Mouse (Mus musculus) myocyte (in vitro differentiated cells): Measurements from ENCODE around the gene Golim4. TPM values are rescaled to one million over a fixed set of nuclear protein-coding genes. Genes with fewer than 3 reads are reported as not detected.
A peak's percentile ranks its signal among the peaks of the same experiment; 100 is the strongest.

Source experiments
- H3K27me3 ChIP-seq: one replicate; pipeline ENCODE4 v1.6.1; 2011; ENCODE audit not compliant: control insufficient read depth, insufficient read depth, insufficient read length
- H3K36me3 ChIP-seq: one replicate; pipeline ENCODE4 v1.6.1; 2011; ENCODE audit not compliant: control insufficient read depth, insufficient read depth
- H3K4me2 ChIP-seq: one replicate; pipeline ENCODE4 v1.6.1; 2011; ENCODE audit warnings: low read depth, control low read depth
- H3K4me3 ChIP-seq: one replicate; pipeline ENCODE4 v1.5.1; 2011; ENCODE audit warnings: mild to moderate bottlenecking, control low read depth, moderate library complexity
- H3K79me2 ChIP-seq: one replicate; pipeline ENCODE4 v1.6.1; 2011; ENCODE audit not compliant: control insufficient read depth, insufficient read depth
- H3ac ChIP-seq: one replicate; pipeline ENCODE4 v1.6.1; 2011; ENCODE audit not compliant: control insufficient read depth, insufficient read length
- CEBPB ChIP-seq: IDR thresholded peaks from 2 replicates; pipeline ENCODE4 v1.6.1; 2011; ENCODE audit warnings: mild to moderate bottlenecking, moderate library complexity; ENCODE audit not compliant: poor library complexity, insufficient read depth, severe bottlenecking
- E2F4 ChIP-seq: IDR thresholded peaks from one replicate; pipeline ENCODE4 v1.6.1; 2011; ENCODE audit warnings: mild to moderate bottlenecking, control low read depth, moderate library complexity; ENCODE audit not compliant: insufficient read depth
- MAX ChIP-seq: IDR thresholded peaks from one replicate; pipeline ENCODE4 v1.6.1; 2011; ENCODE audit warnings: low read depth, mild to moderate bottlenecking, control low read depth
- MYOD1 ChIP-seq, 3 experiments: IDR thresholded peaks; one replicate each; pipeline ENCODE4 v1.6.1; 2011; ENCODE audit warnings: control low read depth in 2 of 3, low read depth in 2 of 3, mild to moderate bottlenecking in 2 of 3, moderate library complexity in 1 of 3; ENCODE audit not compliant: insufficient read length in 2 of 3, control insufficient read depth in 1 of 3
- MYOG ChIP-seq, 3 experiments: IDR thresholded peaks; one replicate each; pipeline ENCODE4 v1.6.1; 2011; ENCODE audit warnings: control low read depth in 2 of 3, low read depth in 2 of 3, mild to moderate bottlenecking in 2 of 3; ENCODE audit not compliant: insufficient read length in 2 of 3, control insufficient read depth in 1 of 3, insufficient read depth in 1 of 3
- POLR2A ChIP-seq: IDR thresholded peaks from one replicate; pipeline ENCODE4 v1.6.1; 2011; ENCODE audit warnings: low read depth, mild to moderate bottlenecking, control low read depth, moderate library complexity; ENCODE audit not compliant: insufficient read length
- POLR2AphosphoS2 ChIP-seq: IDR thresholded peaks from one replicate; pipeline ENCODE4 v1.6.1; 2011; ENCODE audit warnings: low read depth, control low read depth; ENCODE audit not compliant: insufficient read length
- REST ChIP-seq: IDR thresholded peaks from one replicate; pipeline ENCODE4 v1.6.1; 2011; ENCODE audit warnings: mild to moderate bottlenecking, control low read depth, moderate library complexity; ENCODE audit not compliant: insufficient read depth, insufficient read length
- SRF ChIP-seq: IDR thresholded peaks from one replicate; pipeline ENCODE4 v1.6.1; 2011; ENCODE audit warnings: low read depth; ENCODE audit not compliant: control insufficient read depth, insufficient read length
- TCF12 ChIP-seq: IDR thresholded peaks from one replicate; pipeline ENCODE4 v1.6.1; 2011; ENCODE audit warnings: mild to moderate bottlenecking, control low read depth; ENCODE audit not compliant: poor library complexity, insufficient read depth, severe bottlenecking
- TCF3 ChIP-seq: IDR thresholded peaks from one replicate; pipeline ENCODE4 v1.6.1; 2011; ENCODE audit warnings: low read depth, control low read depth; ENCODE audit not compliant: insufficient read length
- USF1 ChIP-seq: IDR thresholded peaks from one replicate; pipeline ENCODE4 v1.6.1; 2011; ENCODE audit warnings: low read depth, mild to moderate bottlenecking, control low read depth, moderate library complexity
- polyA plus RNA-seq: library from polyadenylated mRNA; unstranded; fragments of >200 nt; fragmentation: generic; extraction: Trizol; gene quantifications from one replicate; pipeline ENCODE4 v1.2.1, GENCODE M21; 2012; ENCODE audit warnings: missing spikeins

Golim4 gene
- polyA plus RNA-seq, 1 experiment = 11.7 TPM

DNA sequence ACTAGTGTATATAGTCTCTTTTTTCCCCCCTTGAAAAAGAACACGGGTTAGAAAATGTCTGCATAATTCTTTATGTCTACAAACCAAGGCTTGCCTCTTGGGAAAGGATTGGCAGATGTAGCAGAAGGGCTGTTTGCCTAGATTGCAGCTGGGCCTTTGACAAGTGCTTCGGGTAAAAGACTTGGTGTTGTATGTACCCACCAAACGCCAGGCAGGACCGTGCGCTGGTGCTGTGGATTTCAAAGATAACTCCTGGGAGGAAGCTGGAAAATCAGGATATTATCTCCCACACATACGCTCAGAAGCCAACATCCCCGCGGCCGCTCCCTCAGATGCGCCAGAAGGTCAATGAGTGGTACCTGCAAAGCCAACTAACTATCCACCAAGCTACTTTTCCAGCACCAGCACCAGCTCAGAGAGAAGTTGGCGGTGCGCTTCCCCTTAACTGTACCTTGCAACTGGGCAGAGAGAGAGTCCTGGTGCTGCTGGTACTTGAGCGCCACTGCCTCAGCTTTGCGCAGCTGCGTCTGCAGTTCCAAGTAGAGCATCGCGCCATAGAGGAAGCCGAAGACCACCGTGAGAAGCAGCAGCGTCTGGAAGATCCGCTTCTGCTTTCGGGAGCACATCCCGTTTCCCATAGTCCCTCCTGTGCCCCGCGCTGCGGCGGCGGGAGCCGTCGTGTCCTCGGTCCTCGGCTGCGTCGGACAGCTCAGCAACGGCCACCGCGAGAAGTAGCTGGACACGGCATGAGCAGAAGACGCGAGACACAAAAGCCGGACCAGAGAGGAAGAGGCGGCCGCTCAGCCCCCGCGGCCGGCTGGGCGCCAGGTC, 873 bp downstream of the Golim4 start:
- no peaks in the 10 kb centered on the region for H3K36me3 ChIP-seq
- TF ChIP-seq MAX = no peak
- no peak for TF ChIP-seq TCF12
- TF ChIP-seq MYOD1 (IDR thresholded peaks at IDR 0.05; ENCODE audit: control insufficient read depth in 1 of 3, insufficient read length in 2 of 3, low read depth in 2 of 3) = peak in 1 of 3 experiments; percentile 18
- TF ChIP-seq USF1 = no peak
- no peak for TF ChIP-seq REST
- peak in 1 of 3 experiments; percentile 19 for TF ChIP-seq MYOG (IDR thresholded peaks at IDR 0.05; ENCODE audit: control insufficient read depth in 1 of 3, insufficient read depth in 1 of 3, insufficient read length in 2 of 3, low read depth in 2 of 3)
- TF ChIP-seq POLR2AphosphoS2 = peak; percentile 74
- no peak for TF ChIP-seq SRF
- TF ChIP-seq TCF3 = no peak
- TF ChIP-seq POLR2A = peak; percentile 31
- H3K4me2 ChIP-seq = peak overlapping the region; percentile 88
- H3ac ChIP-seq = peak overlapping the region; percentile 41
- no peaks in the 10 kb centered on the region for H3K27me3 ChIP-seq
- peak overlapping the region; percentile 89 for H3K4me3 ChIP-seq
- peaks cover 51% of the 10 kb centered on the region for H3K79me2 ChIP-seq

DNA sequence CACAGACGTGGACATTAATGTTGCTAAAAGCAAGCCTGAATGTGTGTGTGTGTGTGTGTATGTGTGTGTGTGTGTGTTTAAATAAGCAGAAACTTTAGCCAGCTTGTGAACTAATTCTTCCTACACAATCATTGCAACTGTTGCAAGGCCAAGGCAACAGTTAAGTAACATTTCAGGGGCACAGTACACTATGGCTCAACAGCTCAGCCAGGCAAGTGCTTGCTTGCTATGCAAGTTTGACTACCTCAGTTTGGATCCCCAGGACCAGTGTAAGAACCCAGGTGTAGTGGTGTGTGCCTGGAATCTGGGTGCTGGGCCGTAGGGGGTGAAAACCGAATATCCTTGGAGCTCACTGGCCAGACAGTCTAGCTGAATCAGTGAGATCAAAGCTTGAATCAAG, 2.6 kb downstream of the Golim4 start:
- no peak for TF ChIP-seq POLR2AphosphoS2
- no peak for TF ChIP-seq SRF
- TF ChIP-seq E2F4 = no peak
- no peak for TF ChIP-seq CEBPB
- TF ChIP-seq REST = no peak
- no peak for TF ChIP-seq TCF3
- no peak for TF ChIP-seq MYOD1 (IDR thresholded peaks at IDR 0.05; ENCODE audit: control insufficient read depth in 1 of 3, insufficient read length in 2 of 3, low read depth in 2 of 3)
- TF ChIP-seq MAX = no peak
- TF ChIP-seq POLR2A = no peak
- no peak for TF ChIP-seq USF1
- no peak for TF ChIP-seq TCF12
- no peak for TF ChIP-seq MYOG (IDR thresholded peaks at IDR 0.05; ENCODE audit: control insufficient read depth in 1 of 3, insufficient read depth in 1 of 3, insufficient read length in 2 of 3, low read depth in 2 of 3)
- peak overlapping the region; percentile 89 for H3K4me3 ChIP-seq

DNA sequence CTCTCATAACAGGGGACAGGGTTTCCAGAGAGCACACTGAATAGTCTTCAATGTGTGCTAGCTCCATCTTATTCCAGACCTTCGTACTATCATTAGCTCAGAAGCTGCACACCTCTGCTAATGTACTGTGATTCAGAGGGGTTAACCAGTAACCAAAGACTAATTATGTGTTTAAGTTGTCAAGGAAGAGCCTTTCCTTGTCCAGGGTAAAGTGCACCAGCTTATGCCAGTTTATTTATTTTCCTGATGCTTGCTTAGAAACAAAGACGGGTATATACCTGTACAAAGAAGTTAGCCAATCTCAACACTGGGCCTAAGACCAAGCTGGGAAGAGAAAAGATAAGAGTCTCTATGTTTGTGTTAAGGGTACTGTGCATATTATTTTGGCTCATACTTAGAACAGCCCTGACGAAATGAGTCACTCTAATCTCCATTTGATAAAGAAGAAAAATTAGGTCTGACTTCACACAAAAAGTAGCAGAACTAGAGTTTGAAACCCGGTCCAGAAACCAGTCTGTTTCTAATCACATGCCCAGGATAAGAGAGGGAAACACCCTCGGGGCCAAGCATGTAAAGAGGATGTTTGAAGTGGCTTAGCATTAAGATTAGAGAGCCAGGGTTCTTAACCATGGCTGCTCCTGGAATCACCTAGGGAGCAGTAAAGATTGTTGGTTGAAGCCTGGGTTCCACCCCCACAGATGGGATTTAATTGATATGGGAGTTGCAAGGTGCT, 4.3 kb downstream of the Golim4 start:
- H3ac ChIP-seq = no peak overlapping the region
- H3K36me3 ChIP-seq = no peaks in the 10 kb centered on the region
- no peaks in the 10 kb centered on the region for H3K27me3 ChIP-seq
- H3K4me2 ChIP-seq = no peak overlapping the region
- TF ChIP-seq MYOD1 (IDR thresholded peaks at IDR 0.05; ENCODE audit: control insufficient read depth in 1 of 3, insufficient read length in 2 of 3, low read depth in 2 of 3) (no peak), REST (no peak), TCF12 (no peak), MAX (no peak), E2F4 (no peak), USF1 (no peak), MYOG (IDR thresholded peaks at IDR 0.05; ENCODE audit: control insufficient read depth in 1 of 3, insufficient read depth in 1 of 3, insufficient read length in 2 of 3, low read depth in 2 of 3) (no peak), POLR2A (no peak), SRF (no peak), TCF3 (no peak), POLR2AphosphoS2 (no peak), CEBPB (no peak)
- H3K79me2 ChIP-seq = peaks cover 55% of the 10 kb centered on the region
- no peak overlapping the region for H3K4me3 ChIP-seq

More for the DNA sequence above, 2.6 kb downstream of the Golim4 start:
- peak overlapping the region; percentile 88 for H3K4me2 ChIP-seq
- no peaks in the 10 kb centered on the region for H3K27me3 ChIP-seq
- no peak overlapping the region for H3ac ChIP-seq
- H3K79me2 ChIP-seq = peaks cover 55% of the 10 kb centered on the region
- no peaks in the 10 kb centered on the region for H3K36me3 ChIP-seq

DNA sequence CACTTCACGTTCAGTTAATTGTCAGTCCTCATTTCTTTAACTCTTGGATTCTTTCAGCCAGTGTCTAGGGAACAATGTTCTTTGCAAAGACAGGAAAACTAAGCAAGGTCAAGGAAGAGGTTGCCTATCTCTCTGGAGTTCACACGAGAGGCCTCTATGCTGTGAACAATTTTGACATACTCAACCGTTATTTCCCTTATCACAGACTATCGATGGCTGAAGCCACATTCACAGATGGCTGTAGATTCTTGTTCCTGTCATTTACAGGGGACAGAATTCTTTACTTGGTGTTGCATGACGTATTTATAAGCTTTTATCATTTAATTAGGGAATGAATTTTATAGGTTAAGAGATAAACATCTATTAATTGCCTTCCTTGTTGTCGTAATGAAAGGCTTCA, 5.9 kb downstream of the Golim4 start:
- H3K4me2 ChIP-seq = no peak overlapping the region
- no peak overlapping the region for H3K4me3 ChIP-seq
- TF ChIP-seq USF1 (no peak), TCF12 (no peak), POLR2A (no peak), MYOG (IDR thresholded peaks at IDR 0.05; ENCODE audit: control insufficient read depth in 1 of 3, insufficient read depth in 1 of 3, insufficient read length in 2 of 3, low read depth in 2 of 3) (no peak), POLR2AphosphoS2 (no peak), E2F4 (no peak), TCF3 (no peak), CEBPB (no peak), MYOD1 (IDR thresholded peaks at IDR 0.05; ENCODE audit: control insufficient read depth in 1 of 3, insufficient read length in 2 of 3, low read depth in 2 of 3) (no peak), REST (no peak), SRF (no peak)
- peaks cover 57% of the 10 kb centered on the region for H3K79me2 ChIP-seq
- no peak overlapping the region for H3ac ChIP-seq
- H3K27me3 ChIP-seq = no peaks in the 10 kb centered on the region
- H3K36me3 ChIP-seq = no peaks in the 10 kb centered on the region
